Mouse (Mus musculus): ENCODE results near the gene Slc9a9.

The Slc9a9 gene

GRCm38 (mm10) chr9:94732136-94732535 is 62.4 kb downstream of the Slc9a9 start:
- DNase-seq (ENCODE audit: low spot score in 2 of 2): no peak

DNA sequence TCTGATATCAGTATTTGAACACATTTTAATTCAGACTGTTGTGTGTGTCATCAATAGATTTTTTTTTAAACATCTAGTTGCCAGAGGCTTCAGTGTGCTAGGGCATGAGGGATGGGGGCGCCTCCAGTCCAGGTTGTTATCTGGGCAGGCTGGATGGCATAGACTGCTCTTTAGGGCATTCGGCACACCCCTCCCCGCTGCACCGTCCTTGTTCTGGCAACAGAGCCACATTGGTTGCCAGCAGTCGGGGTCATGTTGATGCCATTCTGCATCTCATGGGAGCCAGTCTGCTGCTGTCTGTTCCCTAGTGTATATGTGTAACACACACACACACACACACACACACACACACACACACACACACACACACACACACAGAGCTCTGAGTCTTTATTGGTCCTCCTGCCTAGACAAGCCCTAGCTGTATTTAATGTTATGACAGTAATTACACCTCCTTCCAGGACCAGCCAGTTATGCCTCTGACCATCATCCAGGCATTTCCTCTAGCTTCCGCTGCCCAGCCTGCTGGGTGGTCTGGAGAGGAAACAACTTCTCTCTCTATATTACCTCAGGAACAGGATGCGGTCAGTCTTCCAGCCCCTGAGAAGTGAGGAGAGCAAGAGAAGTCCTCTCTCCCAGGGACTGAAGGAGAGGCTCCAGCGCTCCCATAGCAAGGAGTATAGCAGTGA is 63.0 kb downstream of the Slc9a9 start:
- no peak for DNase-seq (ENCODE audit: low spot score in 2 of 2)

GRCm38 (mm10) chr9:94734320-94734719 is 64.6 kb downstream of the Slc9a9 start:
- no peak for DNase-seq (ENCODE audit: low spot score in 2 of 2)

- no peak for DNase-seq (ENCODE audit: low spot score in 2 of 2)
Measured at GRCm38 (mm10) chr9:94737226-94737625, 67.5 kb downstream of the Slc9a9 start.

- peak; percentile 47 to 73 for DNase-seq (ENCODE audit: low spot score in 2 of 2)
Measured at GRCm38 (mm10) chr9:94738555-94739427, 69.1 kb downstream of the Slc9a9 start.

DNA sequence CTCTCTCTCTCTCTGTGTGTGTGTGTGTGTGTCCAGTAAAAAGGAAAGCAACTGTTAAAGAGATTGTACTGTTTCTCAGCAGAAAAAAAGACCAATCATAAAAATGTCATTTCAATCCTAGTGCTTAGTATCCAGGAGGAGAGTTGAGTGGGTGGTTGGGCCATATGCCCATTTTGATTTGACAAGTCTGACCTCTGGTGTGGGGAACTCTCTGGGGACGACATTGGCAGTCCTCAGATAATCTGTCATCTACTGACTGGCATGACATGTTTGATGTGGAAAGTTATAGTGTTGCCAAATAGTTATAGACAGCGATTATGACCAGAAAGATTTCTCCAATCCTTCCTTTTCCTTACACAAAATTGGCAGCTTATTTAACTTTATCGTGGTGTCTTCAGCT is 71.1 kb downstream of the Slc9a9 start:
- no peak for DNase-seq (ENCODE audit: low spot score in 2 of 2)

DNA sequence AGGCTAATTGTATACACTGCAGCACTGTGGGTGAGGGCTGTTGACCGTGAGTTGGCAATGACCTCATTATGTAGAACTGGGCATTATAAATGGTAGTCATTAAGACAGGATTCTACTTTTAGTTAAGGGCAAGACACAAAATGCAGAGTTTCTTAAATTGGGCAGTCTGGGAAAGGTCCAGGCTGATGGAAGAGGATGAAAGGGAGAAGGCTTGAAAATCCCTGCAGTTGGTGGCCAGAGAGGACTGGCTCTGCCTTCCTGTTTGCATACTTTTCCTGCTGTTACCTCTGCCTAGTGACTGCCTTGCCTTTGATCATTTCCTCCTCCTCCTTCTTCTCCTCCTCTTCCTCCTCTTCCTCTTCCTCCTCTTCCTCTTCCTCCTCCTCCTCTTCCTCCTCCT is 73.6 kb downstream of the Slc9a9 start:
- peak in 1 of 2 experiments; percentile 23 for DNase-seq (ENCODE audit: low spot score in 2 of 2)

- DNase-seq (ENCODE audit: low spot score in 2 of 2): no peak
Measured at GRCm38 (mm10) chr9:94748503-94748902, 78.8 kb downstream of the Slc9a9 start.

DNA sequence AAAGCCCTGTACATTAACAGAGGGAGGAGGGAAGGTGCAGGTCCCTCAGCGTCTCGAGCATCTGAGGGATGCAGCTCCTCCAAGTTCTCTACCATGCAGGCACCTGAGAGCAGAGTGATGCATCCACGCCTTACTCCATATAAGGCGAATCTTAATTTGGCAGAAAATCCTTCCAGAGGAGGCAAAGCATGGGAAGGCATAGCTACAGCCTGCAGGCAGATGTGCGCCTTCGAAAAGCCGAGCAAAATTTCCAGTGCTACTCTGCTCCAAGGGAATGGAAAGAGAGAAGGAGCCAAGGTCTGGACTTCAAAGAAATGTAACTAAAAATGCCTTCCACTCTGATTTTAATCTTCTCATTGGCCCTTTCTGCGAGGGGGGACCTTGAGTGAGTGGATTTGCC is 80.5 kb downstream of the Slc9a9 start:
- no peak for DNase-seq (ENCODE audit: low spot score in 2 of 2)

GRCm38 (mm10) chr9:94750935-94751637 is 81.4 kb downstream of the Slc9a9 start:
- no peak for DNase-seq (ENCODE audit: low spot score in 2 of 2)

GRCm38 (mm10) chr9:94751638-94752021 is 81.9 kb downstream of the Slc9a9 start:
- no peak for DNase-seq (ENCODE audit: low spot score in 2 of 2)

- no peak for DNase-seq (ENCODE audit: low spot score in 2 of 2)
Measured at GRCm38 (mm10) chr9:94752121-94752520, 82.4 kb downstream of the Slc9a9 start.

GRCm38 (mm10) chr9:94759904-94760303 is 90.2 kb downstream of the Slc9a9 start:
- DNase-seq (ENCODE audit: low spot score in 2 of 2): no peak

- no peak for DNase-seq (ENCODE audit: low spot score in 2 of 2)
Measured at GRCm38 (mm10) chr9:94768114-94768513, 98.4 kb downstream of the Slc9a9 start.

- DNase-seq (ENCODE audit: low spot score in 2 of 2): no peak
Measured at GRCm38 (mm10) chr9:94768524-94768923, 98.8 kb downstream of the Slc9a9 start.

GRCm38 (mm10) chr9:94773357-94773756 is 103.6 kb downstream of the Slc9a9 start:
- no peak for DNase-seq (ENCODE audit: low spot score in 2 of 2)

DNA sequence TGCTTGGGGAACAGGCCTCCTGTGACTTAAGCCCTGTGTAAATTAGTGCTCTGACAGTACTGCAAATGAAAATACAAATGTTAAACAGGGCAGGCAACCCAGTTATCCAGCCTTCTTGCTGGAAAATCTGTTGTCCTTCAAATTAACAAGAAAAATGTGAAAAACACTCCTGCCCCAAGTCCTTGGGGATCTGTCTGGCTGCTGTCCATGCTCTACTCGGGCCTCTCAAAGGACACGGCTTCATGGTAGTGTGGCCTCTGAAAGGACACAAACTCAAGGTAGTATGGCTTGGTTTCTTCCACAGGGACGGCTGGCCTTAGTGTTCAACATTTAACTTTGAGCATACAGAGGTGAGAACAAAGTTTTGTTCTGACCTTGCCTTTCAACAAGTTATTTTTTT is 118.6 kb downstream of the Slc9a9 start:
- DNase-seq (ENCODE audit: low spot score in 2 of 2): no peak

- no peak for DNase-seq (ENCODE audit: low spot score in 2 of 2)
Measured at GRCm38 (mm10) chr9:94790966-94791365, 121.3 kb downstream of the Slc9a9 start.

GRCm38 (mm10) chr9:94803073-94803472 is 133.4 kb downstream of the Slc9a9 start:
- no peak for DNase-seq (ENCODE audit: low spot score in 2 of 2)

DNA sequence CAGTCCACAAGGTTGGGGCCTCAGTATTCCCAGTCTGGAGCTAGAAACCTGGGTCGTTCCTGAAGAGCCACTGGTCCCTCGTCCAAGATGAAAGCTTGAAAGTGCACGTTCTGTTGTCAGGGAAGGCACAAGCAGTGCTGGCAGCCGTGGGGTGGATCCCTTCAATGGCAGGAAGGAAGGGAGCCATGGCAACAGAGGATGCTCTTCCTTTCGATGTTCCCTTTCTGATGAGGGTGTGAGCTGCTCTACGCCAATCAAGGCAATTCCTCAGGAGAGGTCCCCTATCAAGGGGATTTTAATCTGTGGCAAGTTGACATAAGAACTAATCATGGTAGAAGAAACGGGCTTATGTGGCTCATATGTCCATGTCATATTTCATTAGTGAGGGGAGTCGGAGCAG is 135.8 kb downstream of the Slc9a9 start:
- no peak for DNase-seq (ENCODE audit: low spot score in 2 of 2)

- DNase-seq (ENCODE audit: low spot score in 2 of 2): no peak
Measured at GRCm38 (mm10) chr9:94815518-94815917, 145.8 kb downstream of the Slc9a9 start.

GRCm38 (mm10) chr9:94821268-94821667 is 151.6 kb downstream of the Slc9a9 start:
- no peak for DNase-seq (ENCODE audit: low spot score in 2 of 2)
